Mouse (Mus musculus) limb, embryonic 15.5 days (tissue): Measurements from ENCODE around the gene Pccb. TPM values are rescaled to one million over a fixed set of nuclear protein-coding genes. Genes with fewer than 3 reads are reported as not detected.
A peak's percentile ranks its signal among the peaks of the same experiment; 100 is the strongest.

ENCODE experiments used
- ATAC-seq: fragments of 200-750 bp; cut with Nextera tagmentation; 2 replicates; pipeline ENCODE4 v1.8.0; 2017; ENCODE audit warnings: low read depth, moderate TSS enrichment; ENCODE audit not compliant: insufficient number of reproducible peaks, low FRiP score, low TSS enrichment
- H3K27ac ChIP-seq: fragments of 300-500 bp; sonication (generic); 2 replicates; pipeline ENCODE4 v1.5.1; 2015; ENCODE audit warnings: moderate library complexity, mild to moderate bottlenecking, inconsistent platforms
- H3K27me3 ChIP-seq: fragments of 300-500 bp; sonication (generic); 2 replicates; pipeline ENCODE4 v1.6.1; 2015; ENCODE audit warnings: inconsistent platforms
- H3K36me3 ChIP-seq: fragments of 300-500 bp; sonication (generic); 2 replicates; pipeline ENCODE4 v1.6.1; 2015; ENCODE audit warnings: inconsistent platforms
- H3K4me1 ChIP-seq: fragments of 300-500 bp; sonication (generic); 2 replicates; pipeline ENCODE4 v1.6.1; 2015; ENCODE audit warnings: inconsistent platforms
- H3K4me2 ChIP-seq: fragments of 300-500 bp; sonication (generic); 2 replicates; pipeline ENCODE4 v1.6.1; 2015; ENCODE audit warnings: mild to moderate bottlenecking, inconsistent platforms
- H3K4me3 ChIP-seq: fragments of 300-500 bp; sonication (generic); 2 replicates; pipeline ENCODE4 v1.5.1; 2015; ENCODE audit warnings: mild to moderate bottlenecking, inconsistent platforms
- H3K9ac ChIP-seq: fragments of 300-500 bp; sonication (generic); 2 replicates; pipeline ENCODE4 v1.6.1; 2015; ENCODE audit warnings: inconsistent platforms
- H3K9me3 ChIP-seq: fragments of 300-500 bp; sonication (generic); 2 replicates; pipeline ENCODE4 v1.6.1; 2016; ENCODE audit warnings: inconsistent platforms
- WGBS: fragments of 180-500 bp; shearing (Covaris S2); methylation state at CpG from one replicate; pipeline ENCODE4 v1.1.7; 2015; 5-methylcytosine and 5-hydroxymethylcytosine counted together
- polyA plus RNA-seq: library from polyadenylated mRNA; unstranded; fragments of >200 nt; fragmentation: Nextera tagmentation; extraction: Ambion mirVana; gene quantifications from 2 replicates; pipeline ENCODE4 v1.2.1, GENCODE M21; 2015

The Pccb gene
- polyA plus RNA-seq, 1 experiment from 2014 or later, result 25.7 TPM

DNA sequence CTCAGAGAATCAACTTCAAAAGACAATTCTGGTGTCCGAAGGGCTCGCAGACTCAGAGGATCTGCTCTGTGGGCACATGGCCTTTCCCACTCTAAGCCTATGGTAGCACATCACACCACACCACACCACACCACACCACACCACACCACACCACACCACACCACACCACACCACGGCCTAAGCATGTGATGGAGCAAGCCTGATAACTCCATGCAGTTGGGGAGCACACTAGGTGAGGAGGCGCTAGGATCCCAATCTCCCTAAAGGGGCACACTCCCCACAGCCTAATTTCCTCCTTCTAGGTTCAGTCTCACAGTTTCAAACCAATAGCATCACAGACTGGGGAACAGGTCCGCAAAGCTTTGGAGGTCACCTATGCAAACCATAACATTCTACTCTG lies 56.0 kb downstream of the Pccb start:
- Histone ChIP-seq H3K4me2 (no peak overlapping the region), H3K36me3 (peaks cover 20% of the 10 kb centered on the region), H3K4me3 (no peak overlapping the region), H3K4me1 (peaks cover 11% of the 10 kb centered on the region), H3K27ac (peak overlapping the region; percentile 14; the same call in 1 of the 2 replicates), H3K27me3 (no peaks in the 10 kb centered on the region), H3K9me3 (no peaks in the 10 kb centered on the region), H3K9ac (no peak overlapping the region)
- ATAC-seq, result no peak
- 89% methylated on average over 5 of the region's 5 CpGs for WGBS

DNA sequence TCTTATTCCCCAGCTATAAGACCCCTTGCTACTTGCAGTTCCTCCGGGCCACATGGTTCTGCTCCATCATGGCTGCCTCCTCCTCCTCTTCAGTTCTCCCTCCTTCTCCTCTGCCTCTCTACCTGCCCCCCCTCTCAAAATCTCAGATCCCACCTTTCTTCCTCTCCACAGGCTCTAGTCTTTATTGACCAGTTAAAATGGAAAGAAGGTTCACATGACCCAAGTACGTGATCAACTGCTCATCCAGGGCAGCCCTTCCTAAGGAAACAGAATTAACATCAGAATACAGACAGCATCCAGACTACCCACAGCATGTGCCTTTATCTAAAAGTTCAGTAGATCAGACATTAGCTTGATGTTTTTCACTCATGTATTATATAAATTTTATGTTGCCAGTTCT lies 65.2 kb downstream of the Pccb start:
- 85% methylated on average over 2 of the region's 2 CpGs for WGBS
- Histone ChIP-seq H3K4me3 (no peak overlapping the region), H3K36me3 (no peaks in the 10 kb centered on the region), H3K9ac (no peak overlapping the region), H3K27me3 (no peaks in the 10 kb centered on the region), H3K4me2 (no peak overlapping the region), H3K27ac (no peak overlapping the region), H3K9me3 (no peaks in the 10 kb centered on the region), H3K4me1 (no peaks in the 10 kb centered on the region)
- no peak for ATAC-seq

DNA sequence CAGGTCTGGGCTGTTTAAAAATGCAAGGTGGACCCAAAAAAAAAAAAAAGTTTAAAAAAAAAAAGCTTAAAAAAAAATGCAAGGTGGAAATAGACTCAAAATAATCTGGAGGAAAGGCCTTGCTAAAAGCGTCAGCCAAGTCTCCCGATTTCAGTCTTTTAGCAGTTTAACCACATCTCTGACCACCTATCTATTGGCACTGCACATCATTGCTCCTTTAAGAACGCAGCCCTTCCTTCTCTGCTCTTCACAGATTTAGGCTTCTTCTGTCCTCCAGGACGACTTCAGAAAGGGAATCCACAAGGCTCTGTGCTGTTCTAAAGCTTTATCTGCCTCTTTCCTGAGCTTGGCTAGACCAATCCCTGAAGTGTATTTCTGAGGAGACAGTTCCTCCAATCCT lies 70.6 kb downstream of the Pccb start:
- Histone ChIP-seq H3K4me1 (peaks cover 3% of the 10 kb centered on the region; the same call in 1 of the 2 replicates), H3K4me2 (no peak overlapping the region), H3K27ac (no peak overlapping the region), H3K27me3 (no peaks in the 10 kb centered on the region), H3K36me3 (peaks cover 7% of the 10 kb centered on the region; the same call in 1 of the 2 replicates), H3K9me3 (no peaks in the 10 kb centered on the region), H3K9ac (no peak overlapping the region), H3K4me3 (no peak overlapping the region)
- ATAC-seq, result no peak
- WGBS, result 75% methylated on average over 4 of the region's 4 CpGs

DNA sequence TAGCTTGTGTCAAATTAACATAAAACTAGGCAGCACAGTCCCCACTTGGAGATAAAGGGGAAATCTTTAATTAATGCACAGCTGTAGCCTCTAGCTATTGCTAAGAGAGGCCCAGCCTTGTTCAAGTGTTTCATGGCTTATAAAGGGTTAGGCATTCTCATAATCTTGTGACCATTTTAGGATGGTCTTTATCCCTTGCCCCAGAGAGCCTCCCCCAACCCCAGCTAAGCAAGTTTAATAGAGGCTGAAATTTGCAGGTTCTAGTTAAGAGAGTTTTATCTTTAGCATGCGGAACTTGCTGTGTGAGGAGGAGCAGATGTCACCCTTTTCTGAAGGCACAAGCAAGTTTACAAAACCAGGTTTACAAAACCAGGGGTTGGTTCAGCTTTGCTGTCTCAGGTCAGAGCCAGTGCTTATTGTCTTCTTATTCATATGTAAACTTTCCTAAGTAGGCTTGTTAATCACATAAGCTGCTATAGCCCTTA lies 71.2 kb downstream of the Pccb start:
- Histone ChIP-seq H3K36me3 (peaks cover 12% of the 10 kb centered on the region; the same call in 1 of the 2 replicates), H3K4me2 (no peak overlapping the region), H3K27me3 (no peaks in the 10 kb centered on the region), H3K4me3 (no peak overlapping the region), H3K4me1 (peaks cover 3% of the 10 kb centered on the region; the same call in 1 of the 2 replicates), H3K27ac (no peak overlapping the region), H3K9me3 (no peaks in the 10 kb centered on the region), H3K9ac (no peak overlapping the region)
- WGBS, result 86% methylated on average over 1 of the region's 1 CpGs
- ATAC-seq, result no peak

DNA sequence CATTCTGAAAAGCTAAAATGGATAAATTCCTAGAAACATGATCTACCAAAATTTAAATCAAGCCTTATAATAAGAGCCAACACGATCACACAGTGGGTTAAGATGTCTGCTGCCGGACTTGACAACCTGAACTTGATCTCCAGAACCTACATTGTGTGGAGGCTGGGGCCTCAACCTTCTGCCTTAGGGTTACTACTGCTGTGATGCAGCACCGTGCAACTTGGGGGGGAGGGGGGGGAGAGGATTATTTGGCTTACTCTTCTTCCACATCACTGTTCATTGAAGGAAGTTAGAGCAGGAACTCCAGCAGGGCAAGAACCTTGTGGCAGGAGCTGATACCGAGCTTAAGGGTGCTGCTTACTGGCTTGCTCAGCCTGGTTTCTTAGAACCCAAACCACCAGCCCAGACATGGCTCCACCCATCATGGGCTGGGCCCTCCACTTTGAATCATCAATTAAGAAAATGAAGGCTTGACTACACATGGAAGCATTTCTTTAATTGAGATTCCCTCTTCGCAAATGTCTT lies 71.7 kb downstream of the Pccb start:
- Histone ChIP-seq H3K27ac (no peak overlapping the region), H3K27me3 (no peaks in the 10 kb centered on the region), H3K4me2 (no peak overlapping the region), H3K9ac (no peak overlapping the region), H3K36me3 (peaks cover 12% of the 10 kb centered on the region; the same call in 1 of the 2 replicates), H3K4me3 (no peak overlapping the region), H3K9me3 (no peaks in the 10 kb centered on the region), H3K4me1 (peaks cover 3% of the 10 kb centered on the region; the same call in 1 of the 2 replicates)
- ATAC-seq, result no peak
- 69% methylated on average over 5 of the region's 5 CpGs for WGBS

DNA sequence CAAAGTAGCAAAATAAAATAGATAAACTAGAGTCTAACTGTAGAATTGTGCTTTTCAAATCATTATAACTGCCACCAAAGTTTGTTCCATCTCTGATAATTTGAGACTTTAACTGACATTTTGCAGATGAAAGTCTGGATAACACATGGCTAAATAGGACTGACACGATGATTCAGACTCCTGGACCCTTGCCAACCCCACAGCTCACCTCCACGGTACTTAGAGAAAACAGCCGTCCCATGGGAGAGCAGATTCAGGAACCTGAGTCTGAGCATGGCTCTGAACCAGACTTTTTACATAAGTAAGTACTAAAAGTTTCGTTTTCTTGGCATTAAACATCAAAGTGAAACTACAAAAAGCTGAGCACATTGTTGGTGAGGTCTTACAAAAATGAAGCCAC lies 83.2 kb downstream of the Pccb start:
- H3K27ac ChIP-seq, result no peak overlapping the region
- WGBS, result 19% methylated on average over 4 of the region's 4 CpGs
- no peaks in the 10 kb centered on the region for H3K27me3 ChIP-seq
- ATAC-seq, result no peak
- H3K36me3 ChIP-seq, result peaks cover 34% of the 10 kb centered on the region
- H3K9ac ChIP-seq, result no peak overlapping the region
- H3K4me3 ChIP-seq, result no peak overlapping the region
- H3K4me1 ChIP-seq, result no peaks in the 10 kb centered on the region
- no peaks in the 10 kb centered on the region for H3K9me3 ChIP-seq
- H3K4me2 ChIP-seq, result no peak overlapping the region

DNA sequence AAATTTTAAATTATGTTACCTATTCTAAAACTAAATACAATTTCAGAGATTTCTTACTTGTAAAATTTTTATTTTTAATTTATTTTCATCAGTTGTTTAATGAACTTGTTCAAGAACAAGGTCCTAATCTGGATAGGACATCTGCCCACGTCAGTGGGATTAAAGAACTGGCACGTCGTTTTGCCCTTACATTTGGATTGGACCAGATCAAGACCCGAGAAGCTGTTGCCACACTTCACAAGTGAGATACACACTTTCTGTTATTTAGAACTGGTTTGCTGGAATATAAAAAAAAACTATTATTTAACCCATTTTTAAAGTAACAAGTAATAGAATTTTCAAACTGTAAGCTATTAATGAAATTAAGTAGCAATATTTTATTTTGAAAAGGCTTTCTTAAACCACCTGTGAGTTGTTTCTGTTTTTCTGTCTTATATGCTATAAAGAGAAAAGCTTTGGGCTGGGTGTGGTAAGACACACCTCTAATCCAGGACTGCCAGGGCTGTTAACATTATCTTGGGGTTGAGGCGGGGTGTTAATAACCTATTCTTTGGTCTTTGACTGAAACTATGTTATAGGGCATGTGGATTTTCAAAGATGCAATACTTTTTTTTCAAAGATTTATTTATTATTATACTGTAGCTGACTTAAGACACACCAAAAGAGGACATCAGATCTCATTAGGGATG lies 89.9 kb downstream of the Pccb start:
- Histone ChIP-seq H3K4me3 (no peak overlapping the region), H3K27ac (no peak overlapping the region), H3K27me3 (no peaks in the 10 kb centered on the region), H3K4me2 (no peak overlapping the region), H3K9me3 (no peaks in the 10 kb centered on the region), H3K4me1 (no peaks in the 10 kb centered on the region), H3K9ac (no peak overlapping the region), H3K36me3 (peaks cover 15% of the 10 kb centered on the region; the same call in 1 of the 2 replicates)
- WGBS, result 91% methylated on average over 5 of the region's 5 CpGs
- ATAC-seq, result no peak

DNA sequence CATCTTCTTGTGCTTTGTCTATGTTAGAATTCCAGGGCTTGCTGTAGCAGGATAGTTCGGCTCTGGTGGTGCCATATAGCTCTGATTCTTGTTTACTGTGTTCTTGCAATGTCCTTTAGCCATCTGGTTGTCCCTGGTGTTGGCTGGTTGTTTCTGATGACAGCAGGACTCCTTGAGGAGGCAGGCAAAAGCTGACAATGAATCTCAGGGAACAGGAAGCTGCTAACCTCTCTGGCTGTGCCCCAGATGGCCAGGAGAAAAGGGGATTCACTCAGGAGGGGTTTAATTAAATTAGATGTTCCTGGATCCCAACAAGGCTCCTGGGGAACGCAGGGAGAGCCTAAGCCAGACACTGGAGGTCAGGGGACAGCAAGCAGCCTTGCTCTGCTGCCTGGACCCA lies 92.7 kb downstream of the Pccb start:
- no peaks in the 10 kb centered on the region for H3K4me1 ChIP-seq
- no peak overlapping the region for H3K4me2 ChIP-seq
- 57% methylated on average over 2 of the region's 2 CpGs for WGBS
- no peak for ATAC-seq
- no peaks in the 10 kb centered on the region for H3K9me3 ChIP-seq
- no peak overlapping the region for H3K4me3 ChIP-seq
- H3K27ac ChIP-seq, result no peak overlapping the region
- no peak overlapping the region for H3K9ac ChIP-seq
- no peaks in the 10 kb centered on the region for H3K27me3 ChIP-seq
- H3K36me3 ChIP-seq, result peaks cover 7% of the 10 kb centered on the region; the same call in 1 of the 2 replicates

Other genes starting within 250 kb of the Pccb start
- gene Msl2, start 39.2 kb upstream of the Pccb start, polyA plus RNA-seq, result 3.7 and 5.4 TPM in 2 replicates
- gene Ppp2r3a, start 216.9 kb upstream of the Pccb start, polyA plus RNA-seq, result 17.3 and 22.6 TPM in 2 replicates